Mouse (Mus musculus) lung, postnatal 0 days (tissue): ENCODE results near the gene Rnf123. TPM values are rescaled to one million over a fixed set of nuclear protein-coding genes. Genes with fewer than 3 reads are reported as not detected.

Source experiments
- ATAC-seq: fragments of 200-750 bp; cut with Nextera tagmentation; 2 replicates; pipeline ENCODE4 v1.8.0; 2017; ENCODE audit warnings: moderate library complexity
- DNase-seq: peaks from one replicate; pipeline ENCODE4 v3.0.0-alpha.2; 2016; ENCODE audit warnings: low spot score
- H3K27ac ChIP-seq: fragments of 300-500 bp; sonication (generic); 2 replicates; pipeline ENCODE4 v1.5.1; 2014; ENCODE audit warnings: antibody characterized with exemption, mild to moderate bottlenecking, low read length, mixed read lengths
- H3K27me3 ChIP-seq: fragments of 300-500 bp; sonication (generic); replicated peaks from 2 replicates; pipeline ENCODE4 v1.6.1; 2014; ENCODE audit warnings: low read length, mixed read lengths; ENCODE audit not compliant: insufficient read depth
- H3K36me3 ChIP-seq: fragments of 300-500 bp; sonication (generic); 2 replicates; pipeline ENCODE4 v1.6.1; 2014; ENCODE audit warnings: low read length, mixed read lengths; ENCODE audit not compliant: insufficient read depth
- H3K4me1 ChIP-seq: fragments of 300-500 bp; sonication (generic); 2 replicates; pipeline ENCODE4 v1.6.1; 2014; ENCODE audit warnings: antibody characterized with exemption, low read depth, low read length, mixed read lengths; ENCODE audit not compliant: insufficient read depth
- H3K4me2 ChIP-seq: fragments of 300-500 bp; sonication (generic); replicated peaks from 2 replicates; pipeline ENCODE4 v1.6.1; 2014; ENCODE audit warnings: low read depth, mild to moderate bottlenecking, low read length, moderate library complexity, mixed read lengths
- H3K4me3 ChIP-seq: fragments of 300-500 bp; sonication (generic); 2 replicates; pipeline ENCODE4 v1.5.1; 2014; ENCODE audit warnings: low read depth, low read length
- H3K9ac ChIP-seq: fragments of 300-500 bp; sonication (generic); replicated peaks from 2 replicates; pipeline ENCODE4 v1.6.1; 2014; ENCODE audit warnings: low read depth, mild to moderate bottlenecking
- H3K9me3 ChIP-seq: fragments of 300-500 bp; sonication (generic); 2 replicates; pipeline ENCODE4 v1.6.1; 2016; ENCODE audit warnings: low read length, mixed read lengths
- CTCF ChIP-seq: IDR thresholded peaks from 2 replicates; pipeline ENCODE4 v1.5.1; 2016; ENCODE audit warnings: antibody characterized with exemption, mild to moderate bottlenecking
- EP300 ChIP-seq: IDR thresholded peaks from 2 replicates; pipeline ENCODE4 v1.6.1; 2016; ENCODE audit warnings: antibody characterized with exemption, mild to moderate bottlenecking, control low read depth
- WGBS: fragments of 180-500 bp; shearing (Covaris S2); extraction: QIAGEN DNeasy Blood & Tissue Kit; methylation state at CpG from one replicate; pipeline ENCODE4 v1.1.7; 2014; 5-methylcytosine and 5-hydroxymethylcytosine counted together
- polyA plus RNA-seq: library from polyadenylated mRNA; unstranded; fragments of >200 nt; fragmentation: Nextera tagmentation; extraction: Ambion mirVana; gene quantifications from 2 replicates; pipeline ENCODE4 v1.2.1, GENCODE M21; 2015

Rnf123 gene
- polyA plus RNA-seq, 1 experiment from 2014 or later = 19.7 TPM

GRCm38 (mm10) chr9:108115290-108116077 is 32.3 kb upstream of the Rnf123 start:
- no peak for TF ChIP-seq EP300
- no peak for TF ChIP-seq CTCF
- no peaks in the 10 kb centered on the region for H3K27me3 ChIP-seq
- H3K9me3 ChIP-seq = no peaks in the 10 kb centered on the region
- ATAC-seq = no peak
- H3K36me3 ChIP-seq = no peaks in the 10 kb centered on the region
- H3K4me2 ChIP-seq = no peak overlapping the region
- no peak overlapping the region for H3K27ac ChIP-seq
- no peak for DNase-seq
- H3K4me3 ChIP-seq = no peak overlapping the region
- H3K4me1 ChIP-seq = peaks cover 9% of the 10 kb centered on the region
- no peak overlapping the region for H3K9ac ChIP-seq
- 61% methylated on average over 40 of the region's 43 CpGs for WGBS

DNA sequence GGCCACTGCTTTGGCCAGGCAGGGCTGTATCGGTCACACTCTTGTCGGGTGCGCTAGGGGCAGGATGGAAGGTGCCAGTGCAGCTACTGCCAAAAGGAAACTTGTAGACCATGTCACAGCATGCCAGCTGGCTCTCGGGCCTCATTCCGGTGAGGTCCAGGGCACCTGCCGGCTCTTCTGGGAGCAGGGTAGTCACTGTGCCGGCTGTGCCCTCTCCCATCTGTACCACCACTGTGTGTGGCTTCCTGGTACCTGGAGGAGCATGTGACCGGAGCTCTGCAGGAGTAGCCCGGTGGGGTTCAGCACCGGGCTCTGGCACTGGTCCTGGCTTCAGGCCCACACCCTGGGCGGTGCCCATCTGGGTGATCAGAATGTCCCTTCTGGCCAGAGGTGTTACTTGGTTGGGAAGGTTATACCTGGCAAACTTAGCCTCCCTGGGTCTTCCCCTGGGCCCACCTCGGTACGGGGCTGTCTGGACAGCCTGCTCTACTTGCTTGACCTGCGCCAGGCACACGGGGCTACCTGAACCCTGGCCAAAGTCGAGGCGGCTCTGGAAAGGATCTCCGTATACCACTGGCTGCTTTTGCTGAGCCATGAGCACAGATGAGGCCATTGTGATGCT is 29.7 kb upstream of the Rnf123 start:
- Histone ChIP-seq H3K4me3 (no peak overlapping the region), H3K9ac (no peak overlapping the region), H3K4me2 (no peak overlapping the region), H3K4me1 (peaks cover 7% of the 10 kb centered on the region), H3K27me3 (no peaks in the 10 kb centered on the region), H3K9me3 (no peaks in the 10 kb centered on the region), H3K27ac (no peak overlapping the region), H3K36me3 (no peaks in the 10 kb centered on the region)
- TF ChIP-seq CTCF (no peak), EP300 (no peak)
- ATAC-seq (no peak), DNase-seq (no peak)
- WGBS = 94% methylated on average over 18 of the region's 18 CpGs

DNA sequence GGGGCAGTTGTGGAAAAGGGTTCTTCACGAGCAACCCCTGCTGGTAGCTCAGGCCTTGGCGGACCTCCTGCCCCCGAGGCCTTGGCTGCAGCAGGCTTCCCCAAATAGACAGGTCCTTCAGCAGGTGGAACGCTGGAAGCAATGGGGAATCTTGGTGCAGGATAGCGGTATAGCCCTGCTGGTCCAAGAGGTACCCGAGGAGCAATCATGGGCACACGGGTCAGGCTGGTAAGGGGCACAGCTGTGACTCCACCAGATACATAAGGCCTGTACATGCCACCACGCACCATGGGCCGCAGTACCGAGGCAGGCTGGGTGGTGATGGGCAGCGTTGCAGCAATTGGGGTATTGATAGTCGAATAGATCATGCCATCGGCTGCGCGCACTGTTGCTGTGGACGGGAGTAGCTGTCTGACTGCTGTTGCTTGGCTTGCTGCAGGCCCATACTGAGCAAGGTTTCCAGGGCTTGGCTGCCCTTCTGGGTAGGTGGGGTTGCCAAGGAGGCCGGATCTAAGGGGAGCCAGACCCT is 28.5 kb upstream of the Rnf123 start:
- Histone ChIP-seq H3K36me3 (no peaks in the 10 kb centered on the region), H3K9ac (no peak overlapping the region), H3K4me2 (peak overlapping the region; percentile 43), H3K27ac (no peak overlapping the region), H3K4me3 (no peak overlapping the region), H3K9me3 (no peaks in the 10 kb centered on the region), H3K4me1 (peaks cover 7% of the 10 kb centered on the region), H3K27me3 (no peaks in the 10 kb centered on the region)
- ATAC-seq (no peak), DNase-seq (no peak)
- no peak for TF ChIP-seq EP300
- TF ChIP-seq CTCF = no peak
- 66% methylated on average over 17 of the region's 17 CpGs for WGBS

- DNase-seq (peak; percentile 35), ATAC-seq (no peak)
- TF ChIP-seq CTCF (no peak), EP300 (no peak)
- Histone ChIP-seq H3K4me2 (peak overlapping the region; percentile 43), H3K27me3 (no peaks in the 10 kb centered on the region), H3K4me3 (peak overlapping the region; percentile 15), H3K4me1 (peaks cover 7% of the 10 kb centered on the region), H3K9ac (no peak overlapping the region), H3K9me3 (no peaks in the 10 kb centered on the region), H3K36me3 (no peaks in the 10 kb centered on the region), H3K27ac (no peak overlapping the region)
- 6% methylated on average over 22 of the region's 22 CpGs for WGBS
Observed at GRCm38 (mm10) chr9:108111101-108111592, 28.0 kb upstream of the Rnf123 start.

DNA sequence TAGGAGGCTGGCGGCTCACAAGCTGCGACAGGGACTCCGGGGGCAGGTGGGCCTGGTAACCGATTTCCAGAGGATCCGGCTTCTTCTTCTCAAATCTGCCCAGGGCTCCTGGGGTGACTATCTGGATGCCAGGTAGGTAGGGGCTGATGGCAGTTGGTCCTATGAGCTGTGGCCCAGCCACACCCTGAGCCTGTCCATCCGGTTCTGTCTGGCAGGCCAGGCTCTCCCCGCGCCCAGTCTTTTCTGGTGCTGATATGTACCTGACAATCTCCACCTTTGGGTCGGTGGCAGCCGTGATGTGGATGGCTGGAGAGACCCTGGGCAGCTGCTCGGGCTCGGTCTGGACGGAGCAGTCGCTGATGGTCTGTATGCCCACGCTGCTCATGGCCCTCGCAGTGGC is 27.0 kb upstream of the Rnf123 start:
- DNase-seq = no peak
- no peak for ATAC-seq
- no peaks in the 10 kb centered on the region for H3K36me3 ChIP-seq
- H3K4me2 ChIP-seq = no peak overlapping the region; the same call in 1 of the 2 replicates
- H3K27ac ChIP-seq = no peak overlapping the region
- H3K9ac ChIP-seq = no peak overlapping the region
- no peak overlapping the region for H3K4me3 ChIP-seq
- TF ChIP-seq CTCF (no peak), EP300 (no peak)
- H3K4me1 ChIP-seq = peaks cover 7% of the 10 kb centered on the region
- H3K9me3 ChIP-seq = no peaks in the 10 kb centered on the region
- no peaks in the 10 kb centered on the region for H3K27me3 ChIP-seq
- 73% methylated on average over 16 of the region's 16 CpGs for WGBS

DNA sequence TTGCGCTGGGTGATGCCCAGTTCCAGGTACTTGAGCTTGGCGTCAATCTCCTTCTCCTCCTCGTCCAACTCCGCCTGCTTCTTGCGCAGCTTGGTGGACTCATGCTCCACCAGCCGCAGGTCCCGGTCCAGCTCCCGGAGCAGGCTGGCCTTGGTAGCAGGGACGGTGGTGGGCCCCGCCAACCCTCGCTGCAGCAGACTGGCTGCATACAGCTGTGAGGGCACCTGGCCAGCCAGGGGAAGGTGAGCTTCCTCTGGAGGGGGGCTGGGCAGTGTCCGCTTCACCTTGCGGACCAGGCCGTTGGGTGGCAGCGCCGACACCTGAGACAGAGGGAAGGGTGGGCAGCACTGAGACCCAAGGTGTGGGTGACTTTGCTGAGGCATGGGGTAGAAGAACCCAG is 24.7 kb upstream of the Rnf123 start:
- Histone ChIP-seq H3K4me2 (no peak overlapping the region), H3K4me1 (peaks cover 7% of the 10 kb centered on the region)
- DNase-seq = no peak

More for the DNA sequence above, 24.7 kb upstream of the Rnf123 start:
- H3K9me3 ChIP-seq = no peaks in the 10 kb centered on the region
- no peak for ATAC-seq
- WGBS = 88% methylated on average over 16 of the region's 16 CpGs
- H3K36me3 ChIP-seq = no peaks in the 10 kb centered on the region
- no peak overlapping the region for H3K27ac ChIP-seq
- no peak overlapping the region for H3K9ac ChIP-seq
- H3K27me3 ChIP-seq = no peaks in the 10 kb centered on the region
- TF ChIP-seq CTCF = no peak
- no peak for TF ChIP-seq EP300
- H3K4me3 ChIP-seq = no peak overlapping the region
